Mouse (Mus musculus): Measurements from ENCODE around the gene Stt3b.

DNA sequence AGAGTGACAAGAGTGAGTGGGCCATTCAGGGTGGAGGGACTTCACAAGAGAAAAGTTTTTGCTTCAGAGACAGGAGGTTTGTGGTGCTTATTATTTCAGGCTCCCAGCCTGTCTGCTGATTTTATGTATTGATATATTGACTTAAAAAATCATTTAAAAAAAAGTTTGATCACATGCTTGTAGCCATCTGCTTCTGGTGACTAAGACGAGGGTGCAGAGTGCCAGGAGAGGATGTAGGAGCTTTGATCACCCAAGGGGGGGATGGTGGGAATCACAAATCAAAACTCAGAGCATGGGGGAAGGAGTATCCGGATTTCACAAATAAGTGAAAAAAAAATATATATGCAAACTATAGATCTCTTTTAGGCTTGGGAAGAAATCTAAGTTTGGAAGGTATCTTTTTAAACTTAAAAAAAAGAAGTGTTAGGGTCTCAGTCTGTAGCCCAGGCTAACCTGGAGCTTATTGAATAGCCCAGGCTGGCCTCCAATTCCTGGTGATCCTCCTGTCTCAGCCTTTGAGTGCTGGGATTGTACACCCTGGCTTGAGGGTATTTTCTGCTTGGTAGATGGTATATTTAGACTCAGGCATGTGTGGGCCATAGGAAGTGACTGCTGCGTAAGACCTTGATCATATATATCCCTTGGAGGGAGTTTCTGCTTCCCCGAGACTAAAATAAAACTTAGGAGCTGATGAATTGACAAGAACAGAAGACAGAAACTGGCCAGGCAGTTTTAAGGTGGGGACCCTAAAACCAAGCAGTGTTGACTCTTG, 39.7 kb upstream of the Stt3b start:
- TF ChIP-seq CTCF (IDR thresholded peaks at IDR 0.05; ENCODE audit: borderline replicate concordance, control insufficient read depth, extremely low read depth, insufficient read depth, low read length, poor library complexity) (no peak), POLR2A (IDR thresholded peaks at IDR 0.05; ENCODE audit: control insufficient read depth, extremely low read depth, insufficient read depth, low read length, poor library complexity) (no peak)

All from thymus, adult 2 months (tissue).